Mouse (Mus musculus) adrenal gland, adult 2 months (tissue): ENCODE measurements around the gene Smcr8. TPM values are rescaled to one million over a fixed set of nuclear protein-coding genes. Genes with fewer than 3 reads are reported as not detected.

Experiments
- microRNA-seq, 2 experiments: library from miRNA; unstranded; fragments of <30 nt; microRNA quantifications; one replicate each; pipeline ENCODE4 v1.2.0; 2021
- polyA plus RNA-seq: library from polyadenylated mRNA; depleted of rRNA; stranded (reverse); fragments of >200 nt; gene quantifications from 2 replicates; pipeline ENCODE4 v1.2.3, GENCODE M21; 2012; rRNA removed
- total RNA-seq, 2 experiments: library from RNA; stranded (reverse); gene quantifications; 2 replicates each; pipeline ENCODE4 v1.2.3; 2021

Gene Smcr8
- total and polyA plus RNA-seq, 3 experiments = 8.6 to 33.3 (median 19.7) TPM

Small RNAs within 50 kb of the gene (microRNA-seq; reads per million reads assigned to microRNA genes)
- 4.2 to 6.2 reads per million in 2 experiments for gene Mir5100

Other genes with a start within 250 kb of the Smcr8 start
- 10 to 100 TPM; 93.8 to 98.1 TPM for gene Alkbh5, start 241.1 kb upstream of the Smcr8 start, total RNA-seq
- gene Alkbh5, start 241.1 kb upstream of the Smcr8 start, polyA plus RNA-seq = 37.9 and 39.3 TPM in 2 replicates
- 10 to 100 TPM; 19.5 to 26.5 TPM for gene Llgl1, start 77.8 kb upstream of the Smcr8 start, total RNA-seq
- 59.4 and 62.5 TPM in 2 replicates for gene Llgl1, start 77.8 kb upstream of the Smcr8 start, polyA plus RNA-seq
- gene Flii, start 50.3 kb upstream of the Smcr8 start, total RNA-seq = 100 to 1,000 TPM; 149 to 186 TPM
- gene Flii, start 50.3 kb upstream of the Smcr8 start, polyA plus RNA-seq = 271 and 327 TPM in 2 replicates
- gene Mief2, start 49.1 kb upstream of the Smcr8 start, total RNA-seq = 10 to 100 TPM; 26.0 to 41.6 TPM
- 47.2 and 50.1 TPM in 2 replicates for gene Mief2, start 49.1 kb upstream of the Smcr8 start, polyA plus RNA-seq
- 10 to 100 TPM in 1 of 2 experiments, 1 to 10 TPM in 1; 6.7 to 10.7 TPM for gene Top3a, start 159 bp upstream of the Smcr8 start, total RNA-seq
- 5.8 and 6.1 TPM in 2 replicates for gene Top3a, start 159 bp upstream of the Smcr8 start, polyA plus RNA-seq
- 10 to 100 TPM; 38.7 to 82.4 TPM for gene Shmt1, start 34.2 kb downstream of the Smcr8 start, total RNA-seq
- 27.7 and 43.5 TPM in 2 replicates for gene Shmt1, start 34.2 kb downstream of the Smcr8 start, polyA plus RNA-seq
- 10 to 100 TPM; 36.9 to 53.7 TPM for gene Dhrs7b, start 53.1 kb downstream of the Smcr8 start, total RNA-seq
- gene Dhrs7b, start 53.1 kb downstream of the Smcr8 start, polyA plus RNA-seq = 13.2 and 16.0 TPM in 2 replicates
- 10 to 100 TPM; 37.0 to 62.2 TPM for gene Tmem11, start 101.7 kb downstream of the Smcr8 start, total RNA-seq
- 74.9 and 88.3 TPM in 2 replicates for gene Tmem11, start 101.7 kb downstream of the Smcr8 start, polyA plus RNA-seq
- 10 to 100 TPM; 17.7 to 20.1 TPM for gene Natd1, start 137.2 kb downstream of the Smcr8 start, total RNA-seq
- gene Natd1, start 137.2 kb downstream of the Smcr8 start, polyA plus RNA-seq = 38.3 and 40.9 TPM in 2 replicates
- gene Map2k3, start 154.5 kb downstream of the Smcr8 start, total RNA-seq = 100 to 1,000 TPM in 1 of 2 experiments, 10 to 100 TPM in 1; 91.3 to 101 TPM
- 110 and 145 TPM in 2 replicates for gene Map2k3, start 154.5 kb downstream of the Smcr8 start, polyA plus RNA-seq
- gene Kcnj12, start 245.0 kb downstream of the Smcr8 start, total RNA-seq = 1 to 10 TPM; 1.5 to 3.1 TPM
- 5.0 and 5.1 TPM in 2 replicates for gene Kcnj12, start 245.0 kb downstream of the Smcr8 start, polyA plus RNA-seq